Mouse (Mus musculus) left cerebral cortex, postnatal 36 days (tissue): Measurements from ENCODE around the gene Col19a1. TPM values are rescaled to one million over a fixed set of nuclear protein-coding genes. Genes with fewer than 3 reads are reported as not detected.
A peak's percentile ranks its signal among the peaks of the same experiment; 100 is the strongest.

ENCODE experiments used
- DNase-seq, 2 experiments: peaks; one replicate each; pipeline ENCODE4 v3.0.0; 2021 to 2022; ENCODE audit warnings: low spot score in 2 of 2, mixed read lengths in 1 of 2
- intact Hi-C: fragments of 180-260 bp; cut with DNase I; formaldehyde crosslinking; loops from one replicate; pipeline ENCODE4 v1.15.1; 2025
- total RNA-seq, 2 experiments: library from RNA; stranded (reverse); gene quantifications; 2 replicates each; pipeline ENCODE4 v1.2.3; 2021

Col19a1 gene
- total RNA-seq, 2 experiments from 2014 or later: 26.2 to 30.8 TPM

DNA sequence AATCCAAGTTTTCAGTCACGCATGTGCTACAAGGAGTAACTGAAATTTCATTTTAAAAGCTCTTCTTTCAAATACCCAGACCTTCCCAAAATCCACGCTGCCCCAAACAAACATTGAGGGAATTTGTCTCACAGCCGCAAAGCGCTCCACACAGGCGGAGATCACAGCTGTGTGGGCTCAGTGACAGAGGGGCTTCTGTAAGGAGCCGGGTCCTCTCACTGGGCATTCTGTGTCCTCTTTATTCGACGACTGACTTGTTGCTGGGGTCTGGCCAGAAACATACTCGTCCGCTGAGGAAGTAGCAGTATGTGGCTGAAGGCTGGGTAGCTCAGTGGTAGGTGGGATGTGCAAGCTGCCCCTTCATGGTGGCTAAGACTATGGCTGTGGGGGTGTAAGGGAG lies 342.3 kb downstream of the Col19a1 start:
- no peak for DNase-seq
- intact Hi-C loops: loop anchor here (2.0 to 10.0 kb wide), 3 partner anchors 58 to 540 kb away; no protein-coding TSS in a partner anchor

DNA sequence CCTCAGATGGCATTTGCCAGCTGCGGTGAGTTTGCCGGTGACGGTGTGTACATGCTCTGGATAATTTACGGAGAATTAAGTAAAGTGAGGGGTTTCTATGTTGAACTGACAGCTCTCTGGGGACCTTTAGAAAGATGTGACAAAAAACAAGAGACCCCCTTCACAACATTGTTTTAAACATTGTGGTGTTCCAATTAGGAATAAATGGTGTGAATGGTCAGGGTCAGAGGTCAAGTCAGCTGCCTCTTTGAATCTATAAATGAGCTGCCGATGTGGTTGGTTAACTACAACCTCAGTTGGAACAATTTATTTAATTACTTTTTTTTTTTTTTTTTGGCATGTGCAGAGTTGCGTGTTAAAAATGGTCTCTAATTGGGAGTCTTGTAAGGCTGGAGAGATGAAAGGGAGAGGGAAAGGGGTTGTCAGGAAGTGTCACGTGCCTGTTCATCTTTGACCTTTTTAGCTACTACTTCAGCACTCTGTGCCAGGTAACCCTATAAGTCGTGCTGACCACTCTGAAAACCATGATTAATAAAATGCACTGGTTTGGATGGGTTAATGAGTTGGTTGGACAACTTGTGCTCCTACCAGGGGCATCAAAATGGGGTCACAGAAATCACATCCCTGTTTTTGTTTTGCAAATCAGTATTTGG lies 347.1 kb downstream of the Col19a1 start:
- DNase-seq: no peak
- intact Hi-C loops: loop anchor here (10.0 kb wide), 1 partner anchor 535 kb away; no protein-coding TSS in a partner anchor

DNA sequence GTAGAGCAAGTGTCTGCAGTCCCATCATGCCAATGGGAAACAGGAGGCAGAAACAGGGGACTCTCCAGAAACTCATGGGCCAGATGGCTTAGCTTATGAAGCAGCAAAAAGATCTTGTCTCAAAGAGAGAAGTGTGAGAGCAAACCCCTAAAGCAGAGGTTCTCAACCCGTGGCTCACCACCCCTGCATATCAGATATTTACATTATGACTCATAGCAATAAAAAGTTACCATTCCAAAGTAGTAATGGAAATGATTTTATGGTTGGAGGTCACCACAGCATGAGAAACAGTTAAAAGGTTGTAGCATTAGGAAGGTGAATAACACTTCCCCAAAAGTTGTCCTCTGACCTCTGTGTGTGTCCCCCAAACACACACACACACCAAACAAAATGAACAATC lies 350.9 kb downstream of the Col19a1 start:
- no peak for DNase-seq
- intact Hi-C loops: no loop called here

DNA sequence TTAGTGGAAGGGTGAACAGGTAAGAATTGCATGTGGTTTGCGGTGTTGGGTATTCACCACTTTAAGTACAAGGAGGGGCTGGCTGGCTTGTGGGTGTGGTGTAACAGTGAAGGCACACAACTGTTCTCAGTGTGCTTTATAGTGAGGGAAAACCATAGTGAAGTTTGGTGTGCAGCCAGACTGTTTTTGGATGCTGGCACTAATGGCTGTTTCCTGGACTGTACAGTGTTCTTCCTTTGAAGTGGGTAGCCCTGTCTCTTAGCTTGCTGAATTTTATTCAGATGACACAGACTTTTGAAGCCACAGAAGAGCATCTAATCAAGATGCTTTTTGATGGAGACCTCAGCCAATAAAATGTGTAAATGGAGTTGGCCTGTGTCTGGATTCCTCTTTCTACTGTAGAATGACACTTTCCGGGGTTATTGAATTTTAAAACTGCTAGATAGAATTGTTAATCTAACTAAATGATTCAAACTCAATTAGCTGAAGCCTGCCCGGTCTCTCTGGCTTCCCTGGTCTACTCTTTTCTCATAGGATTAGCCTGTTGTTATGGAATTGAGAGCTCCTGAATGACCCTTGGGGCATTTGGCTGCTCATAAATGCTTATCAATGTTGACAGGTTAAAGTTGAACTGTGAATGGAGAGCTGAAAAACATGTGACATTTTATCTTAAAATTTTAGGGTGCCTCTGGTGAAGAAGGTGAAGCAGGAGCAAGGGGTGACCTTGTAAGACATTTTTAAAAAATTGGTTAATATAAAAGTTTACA lies 355.6 kb downstream of the Col19a1 start:
- intact Hi-C loops: no loop called here
- DNase-seq: no peak

DNA sequence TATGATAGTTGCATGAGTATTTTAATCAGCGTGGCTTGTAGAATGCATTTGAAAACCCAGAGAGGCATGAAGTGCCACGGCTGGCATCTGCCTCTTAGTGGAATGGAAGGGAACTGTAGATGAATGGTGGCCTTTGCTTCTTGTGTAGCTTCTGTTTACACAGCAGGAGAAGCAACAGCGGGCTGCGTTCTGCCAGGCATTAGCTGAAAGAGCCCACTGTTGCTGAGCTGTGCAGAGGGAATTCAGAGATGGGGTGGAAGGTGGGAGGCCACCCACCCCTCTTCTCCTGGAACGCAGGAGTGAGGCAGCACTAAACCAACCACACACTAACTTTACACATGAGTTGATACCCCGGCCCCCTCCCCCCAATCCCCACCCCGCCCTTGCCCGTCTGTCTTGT lies 356.8 kb downstream of the Col19a1 start:
- intact Hi-C loops: no loop called here
- no peak for DNase-seq

DNA sequence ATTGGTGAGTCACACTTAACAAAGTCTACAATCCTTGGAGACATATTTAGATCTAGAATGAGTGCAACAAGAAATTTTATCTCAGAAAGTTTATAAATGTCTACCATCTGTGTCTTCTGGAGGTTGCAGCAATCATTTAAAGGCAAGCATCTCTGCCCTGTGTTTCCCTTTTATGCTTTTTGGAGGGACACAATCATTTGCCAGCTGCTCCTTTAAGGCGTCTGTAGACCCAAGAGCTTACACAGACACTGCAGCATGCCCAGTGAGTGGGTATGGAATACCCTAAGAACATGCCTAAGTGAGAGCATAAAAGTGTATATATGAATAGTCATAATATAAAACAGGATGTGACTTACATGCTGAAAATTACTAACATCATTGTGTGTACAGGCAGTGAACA lies 357.7 kb downstream of the Col19a1 start:
- intact Hi-C loops: loop anchor here (5.0 kb wide), 1 partner anchor 107 kb away; no protein-coding TSS in a partner anchor
- DNase-seq: no peak

DNA sequence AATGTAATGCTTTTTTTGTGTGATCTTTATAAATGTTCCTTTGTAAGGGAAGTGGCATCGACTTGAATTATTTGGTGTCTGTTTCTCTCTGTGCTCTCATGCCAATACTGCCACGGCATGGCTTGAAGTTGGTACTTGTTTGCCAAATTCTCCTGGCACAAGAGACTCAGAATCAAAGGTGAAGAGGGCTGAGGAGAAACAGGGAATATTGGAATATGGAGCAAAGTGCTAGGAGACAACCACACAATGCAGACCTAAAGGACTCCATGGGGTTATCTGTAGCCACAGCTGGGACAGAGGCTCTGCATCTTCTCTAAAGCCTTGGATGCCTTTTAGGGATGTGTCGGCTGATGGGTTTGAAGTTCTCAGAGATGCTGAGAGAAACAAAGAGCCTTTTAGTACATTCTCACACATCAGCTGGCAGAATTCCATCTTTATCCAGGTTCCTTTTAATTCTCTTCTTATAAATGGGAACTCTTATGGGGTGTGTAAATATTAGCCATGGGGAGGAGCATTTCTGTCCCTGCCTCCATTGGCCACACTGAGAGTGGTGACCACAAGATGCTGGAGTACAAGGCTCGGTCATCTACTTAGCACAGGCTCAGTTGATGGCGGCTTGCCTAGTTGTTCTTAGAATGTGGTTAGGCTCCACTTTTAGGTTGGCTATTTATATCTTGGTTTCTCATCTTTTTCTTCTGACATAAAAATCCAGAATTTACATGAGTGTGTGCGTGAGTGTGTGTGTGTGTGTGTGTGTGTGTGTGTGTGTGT lies 360.1 kb downstream of the Col19a1 start:
- DNase-seq: no peak
- intact Hi-C loops: loop anchor here (5.0 kb wide), 1 partner anchor 105 kb away; no protein-coding TSS in a partner anchor

DNA sequence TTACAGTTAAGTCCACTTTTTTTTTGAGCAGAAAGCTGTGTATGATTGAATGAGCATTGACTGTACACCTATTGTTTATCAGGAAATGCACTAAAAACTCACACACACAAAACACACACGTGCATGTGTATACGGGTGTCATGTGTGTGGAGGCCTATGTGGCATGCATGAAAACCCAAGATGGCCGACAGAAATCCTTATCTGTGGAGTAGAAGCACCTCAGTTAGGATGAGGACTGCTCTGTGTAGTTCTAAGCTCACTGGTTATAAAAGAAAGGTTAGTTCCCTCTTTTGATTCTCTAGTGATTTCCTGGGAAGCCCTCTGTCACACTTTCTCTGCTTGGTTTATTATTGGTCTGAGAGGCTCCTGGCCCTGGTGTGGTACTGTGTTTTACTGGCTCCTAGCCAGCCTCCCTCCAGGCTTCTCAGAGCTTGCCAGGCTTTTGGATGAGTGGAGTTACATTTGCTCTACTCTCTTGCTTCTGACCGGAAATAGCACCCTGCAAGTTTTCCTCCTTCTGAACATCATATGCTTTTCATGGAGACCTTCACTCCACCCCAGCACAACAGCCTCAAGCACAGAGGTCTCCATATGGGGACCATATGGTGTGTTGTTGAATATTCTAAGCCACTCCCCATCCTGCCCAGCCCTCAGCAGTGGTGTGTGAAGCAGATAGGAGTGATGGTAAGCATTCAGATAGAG lies 361.3 kb downstream of the Col19a1 start:
- intact Hi-C loops: loop anchor here (5.0 kb wide), 1 partner anchor 104 kb away; no protein-coding TSS in a partner anchor

DNA sequence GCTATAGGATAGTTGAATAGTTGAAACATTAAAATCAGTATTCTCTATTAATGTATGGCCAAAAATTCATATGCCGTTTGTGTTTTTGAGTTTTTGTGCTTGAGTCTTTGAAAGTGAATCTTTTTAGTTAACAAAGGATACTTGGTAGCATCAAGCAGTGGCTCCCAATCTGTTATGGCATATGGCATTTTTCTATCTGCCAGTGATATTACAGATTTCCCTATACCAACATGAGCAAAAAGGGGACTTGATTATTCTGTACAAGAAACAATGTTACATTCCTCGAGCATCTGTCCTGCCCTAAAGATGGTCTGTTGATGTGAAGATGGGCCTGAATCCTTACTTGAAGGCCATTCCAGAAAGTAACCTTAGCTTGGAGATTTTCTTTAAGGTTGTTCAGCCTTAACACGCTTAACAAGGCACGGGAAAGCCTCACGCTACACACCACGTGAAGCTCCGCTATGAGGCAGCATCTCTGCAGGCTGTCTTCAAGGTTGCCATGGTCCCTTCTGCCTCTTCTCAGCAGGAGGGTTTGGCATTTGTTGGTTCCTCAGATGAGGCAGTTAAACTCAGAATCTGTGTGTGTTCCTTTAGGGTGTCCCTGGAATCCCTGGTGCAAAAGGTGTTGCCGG lies 364.2 kb downstream of the Col19a1 start:
- intact Hi-C loops: no loop called here

More for the DNA sequence above, 361.3 kb downstream of the Col19a1 start:
- DNase-seq: peak in 1 of 2 experiments; percentile 39

DNA sequence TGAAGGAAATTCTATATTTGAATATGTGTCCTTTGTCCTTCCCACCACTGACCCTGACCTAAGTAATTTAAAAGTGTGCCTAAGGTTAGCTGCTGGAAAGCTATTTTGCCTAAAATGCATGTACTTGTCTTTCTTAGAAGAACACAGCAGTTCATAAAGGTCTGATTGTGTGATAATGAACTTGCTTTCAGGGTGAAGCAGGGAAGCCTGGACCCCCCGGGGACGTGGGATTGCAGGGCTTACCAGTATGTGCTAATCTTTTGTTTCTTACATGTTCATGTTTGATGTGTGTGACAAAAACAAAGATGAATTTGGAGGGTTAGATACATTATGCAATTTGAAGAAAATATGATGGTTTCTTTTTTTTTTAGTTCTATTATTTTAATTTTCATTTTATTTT lies 365.0 kb downstream of the Col19a1 start:
- DNase-seq: no peak
- intact Hi-C loops: no loop called here

More for the DNA sequence above, 364.2 kb downstream of the Col19a1 start:
- peak; percentile 47 to 59 for DNase-seq

DNA sequence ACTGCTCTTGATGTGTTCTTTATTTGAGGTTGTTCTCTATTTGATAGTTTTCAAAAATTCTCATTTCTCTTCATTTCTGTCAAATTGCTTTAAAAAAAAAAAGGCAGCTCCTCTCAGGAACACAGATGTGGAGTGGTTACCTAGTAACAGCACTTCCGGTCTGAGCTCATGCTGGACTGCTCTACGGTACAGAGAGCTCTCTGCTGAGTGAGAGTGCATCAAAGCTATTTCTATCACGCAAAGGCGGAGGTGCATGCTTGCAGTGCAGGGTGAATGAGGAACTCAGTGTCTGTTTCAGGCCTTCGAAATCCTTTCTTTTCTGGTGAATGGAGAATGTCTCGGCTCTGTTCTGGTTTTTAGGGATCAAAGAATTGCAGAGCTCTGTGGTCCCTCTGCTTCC lies 368.2 kb downstream of the Col19a1 start:
- DNase-seq: no peak
- intact Hi-C loops: no loop called here

Other genes starting within 250 kb of the Col19a1 start
- gene Lmbrd1, start 91.2 kb upstream of the Col19a1 start, total RNA-seq: 100 to 1,000 TPM; 132 to 138 TPM